Mouse (Mus musculus): Measurements from ENCODE around the gene Plbd1. TPM values are rescaled to one million over a fixed set of nuclear protein-coding genes. Genes with fewer than 3 reads are reported as not detected.
A peak's percentile ranks its signal among the peaks of the same experiment; 100 is the strongest.

Gene Plbd1
- polyA plus RNA-seq, 1 experiment from 2014 or later = 2.9 TPM

DNA sequence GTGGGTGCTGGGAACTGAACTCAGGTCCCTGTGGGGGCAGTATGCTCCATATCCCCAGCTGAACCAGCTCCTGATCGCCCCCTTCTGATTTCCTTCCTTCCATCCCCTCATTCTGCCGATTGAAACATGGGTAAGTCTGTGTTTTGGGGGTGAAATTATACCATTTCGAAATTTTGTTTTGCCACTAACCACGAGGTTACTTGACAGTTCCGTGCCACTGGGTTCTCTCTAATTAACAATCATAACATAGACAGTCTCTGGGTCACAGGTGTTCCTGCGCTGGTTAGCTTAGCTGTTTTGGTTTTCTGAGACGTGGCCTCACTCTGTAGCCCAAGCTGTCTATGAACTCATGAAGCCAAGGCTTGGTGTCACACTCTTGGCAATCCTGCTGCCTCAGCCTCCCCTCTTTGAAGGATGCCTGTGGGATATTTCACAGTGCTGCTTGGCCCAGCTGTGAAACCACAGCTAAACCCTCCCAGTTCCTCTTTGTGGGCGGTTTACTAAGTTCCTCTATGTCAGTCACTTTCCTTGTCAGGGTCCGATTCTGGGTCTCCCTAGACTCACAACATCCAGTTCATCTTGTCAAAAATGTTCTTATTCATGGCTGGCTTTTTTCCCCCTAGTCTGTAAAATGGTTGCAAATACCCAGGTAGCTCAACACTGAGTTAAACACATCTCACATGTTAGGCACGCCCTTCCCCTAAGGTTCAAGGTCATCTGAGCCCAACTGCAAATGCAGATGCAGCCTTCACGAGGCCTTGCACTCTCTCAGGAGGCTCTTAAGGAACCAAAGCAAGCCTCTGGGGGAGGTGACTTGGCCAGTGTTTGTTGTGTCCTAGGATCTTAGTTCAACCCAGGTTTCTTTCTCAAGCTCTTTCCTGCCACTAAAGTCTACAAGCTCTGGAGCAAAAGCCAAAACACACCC is 21.9 kb upstream of the Plbd1 start:
- H3K9me3 ChIP-seq (ENCODE audit: control insufficient read depth, low read length) = no peaks in the 10 kb centered on the region
- no peaks in the 10 kb centered on the region for H3K4me1 ChIP-seq (replicated peaks; ENCODE audit: control insufficient read depth, insufficient read depth, low read length)
- H3K4me3 ChIP-seq (replicated peaks; ENCODE audit: low read length) = no peak overlapping the region
- no peak overlapping the region for H3K27ac ChIP-seq
- H3K36me3 ChIP-seq (replicated peaks; ENCODE audit: control insufficient read depth, insufficient read depth) = no peaks in the 10 kb centered on the region
- H3K27me3 ChIP-seq (ENCODE audit: control insufficient read depth, insufficient read depth, low read length) = no peaks in the 10 kb centered on the region
- H3K9ac ChIP-seq = no peak overlapping the region
- ATAC-seq (ENCODE audit: low FRiP score) (no peak), DNase-seq (ENCODE audit: low spot score) (no peak)
- WGBS = 90% methylated on average over 11 of the region's 11 CpGs
- H3K4me2 ChIP-seq (replicated peaks) = no peak overlapping the region

DNA sequence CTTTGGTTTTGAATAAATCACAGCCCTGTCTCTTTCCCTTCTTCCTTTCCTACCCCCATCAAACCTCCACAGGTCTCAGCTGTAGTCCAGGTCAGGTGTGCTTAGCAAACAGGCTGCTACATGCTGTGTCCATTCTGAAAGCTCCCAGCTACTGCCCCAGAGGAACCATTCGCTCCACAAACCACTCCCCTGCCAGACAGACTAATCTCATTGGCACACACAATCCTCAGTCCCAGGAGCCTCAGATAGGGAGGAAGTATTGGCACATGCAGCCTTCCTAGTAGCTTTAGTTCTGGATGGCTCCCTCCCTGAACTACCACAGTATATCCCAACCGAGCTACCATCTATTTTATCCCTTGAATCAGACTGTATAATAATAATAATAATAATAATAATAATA is 17.7 kb upstream of the Plbd1 start:
- H3K4me2 ChIP-seq (replicated peaks) = no peak overlapping the region
- H3K27ac ChIP-seq = no peak overlapping the region
- H3K4me1 ChIP-seq (replicated peaks; ENCODE audit: control insufficient read depth, insufficient read depth, low read length) = no peaks in the 10 kb centered on the region
- H3K27me3 ChIP-seq (ENCODE audit: control insufficient read depth, insufficient read depth, low read length) = no peaks in the 10 kb centered on the region
- 27% methylated on average over 2 of the region's 2 CpGs for WGBS
- H3K9ac ChIP-seq = no peak overlapping the region
- ATAC-seq (ENCODE audit: low FRiP score) = no peak
- H3K9me3 ChIP-seq (ENCODE audit: control insufficient read depth, low read length) = no peaks in the 10 kb centered on the region
- no peak for DNase-seq (ENCODE audit: low spot score)
- H3K36me3 ChIP-seq (replicated peaks; ENCODE audit: control insufficient read depth, insufficient read depth) = no peaks in the 10 kb centered on the region
- H3K4me3 ChIP-seq (replicated peaks; ENCODE audit: low read length) = no peak overlapping the region

DNA sequence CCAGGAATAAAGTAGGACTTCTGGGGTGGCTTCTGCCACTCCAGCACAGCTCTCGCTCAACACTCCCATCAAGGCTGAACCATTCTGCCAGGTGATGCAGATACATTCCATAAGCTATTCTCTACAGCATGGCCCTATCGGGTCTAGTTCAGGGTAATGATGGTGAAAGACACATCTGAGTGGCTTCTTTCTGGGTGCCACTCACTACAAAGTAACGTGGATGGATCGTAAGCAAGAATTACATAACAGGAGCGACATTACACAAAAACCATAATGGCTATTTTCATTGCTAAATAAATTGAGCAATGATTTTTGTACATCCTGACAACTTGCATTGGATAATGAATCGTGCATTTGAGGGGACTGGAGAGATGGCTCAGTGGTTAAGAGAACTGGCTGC is 13.2 kb upstream of the Plbd1 start:
- Histone ChIP-seq H3K4me2 (replicated peaks) (no peak overlapping the region), H3K27ac (no peak overlapping the region), H3K36me3 (replicated peaks; ENCODE audit: control insufficient read depth, insufficient read depth) (no peaks in the 10 kb centered on the region), H3K9ac (no peak overlapping the region), H3K4me3 (replicated peaks; ENCODE audit: low read length) (no peak overlapping the region), H3K27me3 (ENCODE audit: control insufficient read depth, insufficient read depth, low read length) (no peaks in the 10 kb centered on the region), H3K9me3 (ENCODE audit: control insufficient read depth, low read length) (no peaks in the 10 kb centered on the region), H3K4me1 (replicated peaks; ENCODE audit: control insufficient read depth, insufficient read depth, low read length) (no peaks in the 10 kb centered on the region)
- WGBS = 92% methylated on average over 6 of the region's 6 CpGs
- DNase-seq (ENCODE audit: low spot score) = no peak
- no peak for ATAC-seq (ENCODE audit: low FRiP score)

DNA sequence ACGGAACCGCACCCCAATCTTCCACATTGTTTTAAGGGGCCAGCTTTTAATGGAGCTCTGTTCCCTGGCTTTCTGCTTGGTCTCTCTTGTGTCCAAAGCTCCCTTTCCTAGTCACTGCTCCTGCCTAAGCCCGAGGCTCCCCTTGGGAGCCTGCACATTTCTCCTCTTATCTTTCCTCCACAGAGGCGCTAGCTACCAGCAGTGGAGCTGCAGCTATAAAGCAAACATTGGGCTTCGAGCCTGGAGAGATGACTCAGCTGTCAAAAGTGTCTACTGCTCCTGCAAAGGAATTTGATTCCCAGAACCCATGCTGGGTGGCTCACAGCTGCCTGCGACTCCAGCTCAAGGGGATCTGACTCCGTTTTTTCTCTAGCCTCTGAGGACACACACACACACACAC is 10.7 kb upstream of the Plbd1 start:
- H3K9ac ChIP-seq = no peak overlapping the region
- H3K27me3 ChIP-seq (ENCODE audit: control insufficient read depth, insufficient read depth, low read length) = no peaks in the 10 kb centered on the region
- H3K4me3 ChIP-seq (replicated peaks; ENCODE audit: low read length) = no peak overlapping the region
- no peak for DNase-seq (ENCODE audit: low spot score)
- no peak for ATAC-seq (ENCODE audit: low FRiP score)
- H3K27ac ChIP-seq = no peak overlapping the region
- H3K9me3 ChIP-seq (ENCODE audit: control insufficient read depth, low read length) = no peaks in the 10 kb centered on the region
- H3K4me2 ChIP-seq (replicated peaks) = no peak overlapping the region
- H3K36me3 ChIP-seq (replicated peaks; ENCODE audit: control insufficient read depth, insufficient read depth) = no peaks in the 10 kb centered on the region
- no peaks in the 10 kb centered on the region for H3K4me1 ChIP-seq (replicated peaks; ENCODE audit: control insufficient read depth, insufficient read depth, low read length)
- WGBS = 76% methylated on average over 7 of the region's 7 CpGs

DNA sequence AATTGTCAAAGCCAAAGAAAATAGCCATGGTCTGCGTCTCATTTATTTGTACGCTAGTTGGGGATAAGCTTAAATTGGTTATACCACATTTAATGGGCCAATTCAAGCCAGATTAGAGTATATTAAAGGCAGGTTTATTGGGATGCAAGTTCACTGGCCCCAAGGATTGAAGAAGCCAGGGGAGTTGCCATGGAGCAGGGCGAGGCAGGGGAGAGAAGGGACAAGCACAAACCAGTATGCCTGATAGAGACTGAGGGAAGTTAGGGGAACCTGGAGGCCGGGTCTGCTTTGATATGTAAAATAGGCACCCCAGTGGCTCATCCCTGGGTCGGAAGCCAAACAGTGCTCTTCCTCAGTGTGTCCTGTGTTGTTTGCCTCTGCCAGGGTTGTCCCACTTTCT is 7.5 kb upstream of the Plbd1 start:
- Histone ChIP-seq H3K9me3 (ENCODE audit: control insufficient read depth, low read length) (no peaks in the 10 kb centered on the region), H3K36me3 (replicated peaks; ENCODE audit: control insufficient read depth, insufficient read depth) (no peaks in the 10 kb centered on the region), H3K27me3 (ENCODE audit: control insufficient read depth, insufficient read depth, low read length) (no peaks in the 10 kb centered on the region), H3K4me3 (replicated peaks; ENCODE audit: low read length) (no peak overlapping the region), H3K9ac (no peak overlapping the region), H3K4me2 (replicated peaks) (no peak overlapping the region), H3K27ac (no peak overlapping the region), H3K4me1 (replicated peaks; ENCODE audit: control insufficient read depth, insufficient read depth, low read length) (no peaks in the 10 kb centered on the region)
- DNase-seq (ENCODE audit: low spot score) (no peak), ATAC-seq (ENCODE audit: low FRiP score) (no peak)
- WGBS = 36% methylated on average over 5 of the region's 5 CpGs

DNA sequence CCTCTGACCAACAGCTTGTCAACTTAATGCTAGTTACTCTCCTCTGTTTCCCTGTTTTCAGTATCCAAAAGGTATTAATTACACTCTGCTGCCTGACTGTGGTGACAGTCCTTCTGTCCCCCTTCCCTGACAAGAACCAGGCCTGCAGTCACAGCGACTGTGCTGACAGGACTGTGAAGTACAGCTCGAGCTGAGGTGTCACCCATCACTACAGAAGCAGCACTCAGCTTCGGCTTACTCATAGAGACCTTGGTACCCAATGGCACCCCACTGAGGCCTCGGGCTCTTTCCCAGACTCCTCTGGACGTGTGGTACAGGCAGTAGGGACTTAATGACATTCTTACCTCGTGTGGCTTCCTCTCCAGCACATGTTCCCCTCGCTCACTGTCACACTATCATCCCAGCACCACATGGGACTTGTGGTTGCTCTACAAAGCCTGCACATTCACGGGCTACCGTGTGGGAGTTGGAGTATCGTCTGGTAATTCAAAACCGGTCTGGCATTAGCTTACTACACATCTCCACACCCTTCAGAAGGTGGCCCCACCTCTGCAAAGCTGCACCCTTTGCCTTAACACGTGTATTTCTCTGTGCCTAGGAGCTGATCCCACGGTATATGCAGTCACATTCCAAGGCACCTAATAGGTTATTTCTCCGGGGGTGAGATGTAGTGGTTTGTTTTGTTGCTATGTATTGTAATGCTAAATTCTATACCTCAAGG is 6.7 kb upstream of the Plbd1 start:
- 64% methylated on average over 14 of the region's 14 CpGs for WGBS
- Histone ChIP-seq H3K27me3 (ENCODE audit: control insufficient read depth, insufficient read depth, low read length) (no peaks in the 10 kb centered on the region), H3K36me3 (replicated peaks; ENCODE audit: control insufficient read depth, insufficient read depth) (no peaks in the 10 kb centered on the region), H3K27ac (no peak overlapping the region), H3K4me1 (replicated peaks; ENCODE audit: control insufficient read depth, insufficient read depth, low read length) (no peaks in the 10 kb centered on the region), H3K4me3 (replicated peaks; ENCODE audit: low read length) (no peak overlapping the region), H3K9me3 (ENCODE audit: control insufficient read depth, low read length) (no peaks in the 10 kb centered on the region), H3K4me2 (replicated peaks) (no peak overlapping the region), H3K9ac (no peak overlapping the region)
- ATAC-seq (ENCODE audit: low FRiP score) (no peak), DNase-seq (ENCODE audit: low spot score) (no peak)

DNA sequence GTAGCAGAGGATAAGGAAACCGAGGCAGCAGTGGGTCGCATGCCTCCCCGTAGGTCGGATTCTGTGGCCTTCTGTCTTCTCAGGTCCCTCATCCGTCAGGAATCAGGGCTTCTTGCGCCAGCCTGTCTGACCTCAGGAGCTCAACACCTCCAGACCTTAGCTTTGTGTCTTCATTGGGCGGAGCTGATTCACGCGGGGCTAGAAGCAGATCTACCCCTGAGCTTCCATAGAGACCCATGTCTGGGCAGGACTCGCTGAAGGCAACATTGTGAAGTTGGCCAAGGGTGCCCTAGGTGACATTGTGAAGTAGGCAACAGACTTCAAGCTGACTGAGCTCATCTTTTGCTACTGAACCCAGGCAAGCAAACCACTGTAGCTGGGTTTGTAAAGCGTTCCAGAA is 335 bp upstream of the Plbd1 start:
- ATAC-seq (ENCODE audit: low FRiP score) (no peak), DNase-seq (ENCODE audit: low spot score) (no peak)
- H3K36me3 ChIP-seq (replicated peaks; ENCODE audit: control insufficient read depth, insufficient read depth) = no peaks in the 10 kb centered on the region
- H3K4me3 ChIP-seq (replicated peaks; ENCODE audit: low read length) = no peak overlapping the region
- H3K9ac ChIP-seq = no peak overlapping the region
- H3K27ac ChIP-seq = no peak overlapping the region
- H3K27me3 ChIP-seq (ENCODE audit: control insufficient read depth, insufficient read depth, low read length) = peaks cover 28% of the 10 kb centered on the region
- H3K4me2 ChIP-seq (replicated peaks) = peak overlapping the region; percentile 42
- no peaks in the 10 kb centered on the region for H3K9me3 ChIP-seq (ENCODE audit: control insufficient read depth, low read length)
- WGBS = 23% methylated on average over 11 of the region's 11 CpGs
- no peaks in the 10 kb centered on the region for H3K4me1 ChIP-seq (replicated peaks; ENCODE audit: control insufficient read depth, insufficient read depth, low read length)

DNA sequence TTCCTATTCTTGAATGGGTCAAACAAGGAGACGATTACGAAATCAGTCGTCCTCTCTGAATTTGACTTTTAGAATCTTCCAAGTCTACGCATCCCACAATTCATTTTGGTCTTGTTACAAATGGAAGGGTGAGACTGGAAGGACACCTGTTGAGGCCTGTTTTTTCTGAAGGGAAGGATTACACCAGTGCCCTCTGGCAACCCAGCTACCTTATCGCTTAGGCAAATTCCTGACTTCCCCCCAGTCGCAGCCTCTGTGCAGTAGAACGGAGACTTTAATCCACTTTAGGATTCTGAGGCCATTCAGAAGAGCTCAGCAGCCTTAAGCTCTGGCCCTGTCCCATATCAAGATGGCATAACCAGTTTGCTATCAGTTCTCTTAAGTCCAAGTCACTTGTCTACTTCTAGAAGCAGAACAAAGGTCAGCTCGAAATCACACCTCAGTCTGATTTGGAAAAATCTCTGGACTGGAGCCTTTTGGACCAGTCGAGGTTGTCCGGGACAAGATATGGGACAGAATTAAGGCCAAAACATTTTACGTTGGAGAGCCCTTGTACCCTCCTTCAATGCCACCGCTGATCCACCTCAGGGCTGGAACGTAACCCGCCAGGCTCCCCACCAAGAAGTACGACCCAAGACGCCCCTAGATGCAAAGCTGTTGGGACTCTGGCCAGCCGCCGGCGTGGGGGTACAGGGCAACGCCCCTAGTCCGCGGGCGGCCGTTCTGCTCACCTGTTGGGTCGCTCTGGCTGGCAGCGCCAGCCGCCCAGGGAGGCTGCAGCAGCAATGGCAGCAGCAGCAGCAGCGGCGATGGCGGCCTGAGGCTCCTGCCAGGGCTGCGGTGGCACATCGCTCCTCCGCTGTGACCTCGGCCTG is 660 bp downstream of the Plbd1 start:
- ATAC-seq (ENCODE audit: low FRiP score) = no peak
- Histone ChIP-seq H3K27me3 (ENCODE audit: control insufficient read depth, insufficient read depth, low read length) (peaks cover 28% of the 10 kb centered on the region), H3K4me3 (replicated peaks; ENCODE audit: low read length) (peak overlapping the region; percentile 20; the same call in 1 of the 2 replicates), H3K4me2 (replicated peaks) (peak overlapping the region; percentile 42), H3K27ac (no peak overlapping the region), H3K36me3 (replicated peaks; ENCODE audit: control insufficient read depth, insufficient read depth) (no peaks in the 10 kb centered on the region), H3K9me3 (ENCODE audit: control insufficient read depth, low read length) (no peaks in the 10 kb centered on the region), H3K4me1 (replicated peaks; ENCODE audit: control insufficient read depth, insufficient read depth, low read length) (no peaks in the 10 kb centered on the region), H3K9ac (no peak overlapping the region)
- 19% methylated on average over 29 of the region's 34 CpGs for WGBS
- DNase-seq (ENCODE audit: low spot score) = no peak

DNA sequence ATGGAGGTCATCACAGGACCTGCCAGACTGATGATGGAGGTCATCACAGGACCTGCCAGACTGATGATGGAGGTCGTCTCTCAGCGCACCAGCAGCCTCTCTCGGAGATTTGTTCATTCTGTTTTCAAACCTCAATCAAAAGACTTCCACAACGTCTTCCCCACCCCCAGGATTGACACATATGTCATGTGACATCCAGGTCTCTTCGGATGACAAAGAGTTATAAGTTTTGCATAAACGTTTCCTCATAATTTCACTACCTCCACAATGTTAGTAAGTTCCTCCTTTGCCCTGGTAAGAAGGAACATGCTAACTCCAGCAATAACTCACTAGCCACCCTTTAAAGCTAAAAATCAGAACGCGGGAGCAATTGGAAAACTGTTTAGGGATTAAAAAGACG is 2.5 kb downstream of the Plbd1 start:
- Histone ChIP-seq H3K9me3 (ENCODE audit: control insufficient read depth, low read length) (no peaks in the 10 kb centered on the region), H3K36me3 (replicated peaks; ENCODE audit: control insufficient read depth, insufficient read depth) (no peaks in the 10 kb centered on the region), H3K4me1 (replicated peaks; ENCODE audit: control insufficient read depth, insufficient read depth, low read length) (no peaks in the 10 kb centered on the region), H3K4me2 (replicated peaks) (no peak overlapping the region), H3K27ac (no peak overlapping the region), H3K4me3 (replicated peaks; ENCODE audit: low read length) (no peak overlapping the region), H3K27me3 (ENCODE audit: control insufficient read depth, insufficient read depth, low read length) (peaks cover 28% of the 10 kb centered on the region), H3K9ac (no peak overlapping the region)
- WGBS = 94% methylated on average over 9 of the region's 9 CpGs
- no peak for DNase-seq (ENCODE audit: low spot score)
- ATAC-seq (ENCODE audit: low FRiP score) = no peak
